Mouse (Mus musculus) liver, postnatal 0 days (tissue): ENCODE results near the gene Tmem54. TPM values are rescaled to one million over a fixed set of nuclear protein-coding genes. Genes with fewer than 3 reads are reported as not detected.

Experiments
- ATAC-seq: fragments of 200-750 bp; cut with Nextera tagmentation; 2 replicates; pipeline ENCODE4 v1.8.0; 2017; ENCODE audit warnings: mild to moderate bottlenecking, moderate library complexity
- DNase-seq: peaks from one replicate; pipeline ENCODE4 v3.0.0-alpha.2; 2016
- H3K27ac ChIP-seq: fragments of 300-500 bp; sonication (generic); 2 replicates; pipeline ENCODE4 v1.5.1; 2014; ENCODE audit warnings: antibody characterized with exemption, moderate library complexity, mild to moderate bottlenecking, low read depth
- H3K27me3 ChIP-seq: fragments of 300-500 bp; sonication (generic); 2 replicates; pipeline ENCODE4 v1.6.1; 2014; ENCODE audit warnings: low read length, control low read depth, mixed read lengths; ENCODE audit not compliant: insufficient read depth
- H3K36me3 ChIP-seq: fragments of 300-500 bp; sonication (generic); replicated peaks from 2 replicates; pipeline ENCODE4 v1.6.1; 2014; ENCODE audit warnings: mild to moderate bottlenecking, control low read depth, low read length, moderate library complexity, mixed read lengths; ENCODE audit not compliant: insufficient read depth
- H3K4me1 ChIP-seq: fragments of 300-500 bp; sonication (generic); 2 replicates; pipeline ENCODE4 v1.6.1; 2014; ENCODE audit warnings: antibody characterized with exemption, mild to moderate bottlenecking, control low read depth; ENCODE audit not compliant: insufficient read depth
- H3K4me2 ChIP-seq: fragments of 300-500 bp; sonication (generic); 2 replicates; pipeline ENCODE4 v1.6.1; 2014; ENCODE audit warnings: low read depth, mild to moderate bottlenecking, low read length, moderate library complexity, mixed read lengths
- H3K4me3 ChIP-seq: fragments of 300-500 bp; sonication (generic); 2 replicates; pipeline ENCODE4 v1.5.1; 2014; ENCODE audit warnings: low read depth, low read length
- H3K9ac ChIP-seq: fragments of 300-500 bp; sonication (generic); replicated peaks from 2 replicates; pipeline ENCODE4 v1.6.1; 2014; ENCODE audit warnings: mild to moderate bottlenecking, moderate library complexity
- H3K9me3 ChIP-seq: fragments of 300-500 bp; sonication (generic); 2 replicates; pipeline ENCODE4 v1.6.1; 2016; ENCODE audit warnings: mild to moderate bottlenecking, control low read depth, low read length, mixed read lengths
- CTCF ChIP-seq: sonication (generic); IDR thresholded peaks from 2 replicates; pipeline ENCODE4 v1.5.1; 2016; ENCODE audit warnings: antibody characterized with exemption, low read depth
- EP300 ChIP-seq: IDR thresholded peaks from 2 replicates; pipeline ENCODE4 v1.6.1; 2016; ENCODE audit warnings: antibody characterized with exemption, low read depth, mild to moderate bottlenecking
- WGBS: fragments of 180-500 bp; shearing (Covaris S2); extraction: QIAGEN DNeasy Blood & Tissue Kit; methylation state at CpG from one replicate; pipeline ENCODE4 v1.1.7; 2014; ENCODE audit not compliant: insufficient replicate concordance; 5-methylcytosine and 5-hydroxymethylcytosine counted together
- polyA plus RNA-seq: library from polyadenylated mRNA; unstranded; fragments of >200 nt; fragmentation: Nextera tagmentation; extraction: Ambion mirVana; gene quantifications from 2 replicates; pipeline ENCODE4 v1.2.1, GENCODE M21; 2015

The Tmem54 gene
- polyA plus RNA-seq, 1 experiment from 2014 or later: 0.26 TPM

- no peak overlapping the region for H3K9ac ChIP-seq
- DNase-seq (no peak), ATAC-seq (no peak)
- 8% methylated on average over 13 of the region's 13 CpGs for WGBS
- H3K4me3 ChIP-seq: no peak overlapping the region
- H3K27me3 ChIP-seq: peaks cover 68% of the 10 kb centered on the region
- TF ChIP-seq CTCF: no peak
- TF ChIP-seq EP300: no peak
- no peaks in the 10 kb centered on the region for H3K36me3 ChIP-seq
- peaks cover 7% of the 10 kb centered on the region; the same call in 1 of the 2 replicates for H3K4me1 ChIP-seq
- H3K27ac ChIP-seq: no peak overlapping the region
- H3K9me3 ChIP-seq: no peaks in the 10 kb centered on the region
- H3K4me2 ChIP-seq: no peak overlapping the region
Measured at GRCm38 (mm10) chr4:129124652-129125146, 19.4 kb downstream of the Tmem54 start.

- WGBS: 16% methylated on average over 19 of the region's 19 CpGs
- no peak; the same call in 1 of the 2 replicates for ATAC-seq
Measured at GRCm38 (mm10) chr4:129125736-129126451, 20.5 kb downstream of the Tmem54 start.

GRCm38 (mm10) chr4:129128582-129129338, 23.4 kb downstream of the Tmem54 start:
- H3K9ac ChIP-seq: no peak overlapping the region
- ATAC-seq: no peak
- H3K27ac ChIP-seq: no peak overlapping the region
- 58% methylated on average over 13 of the region's 13 CpGs for WGBS
- H3K27me3 ChIP-seq: peaks cover 34% of the 10 kb centered on the region
- H3K4me1 ChIP-seq: peaks cover 10% of the 10 kb centered on the region; the same call in 1 of the 2 replicates
- DNase-seq: no peak
- no peak overlapping the region for H3K4me3 ChIP-seq
- TF ChIP-seq EP300: no peak
- TF ChIP-seq CTCF: no peak
- no peak overlapping the region for H3K4me2 ChIP-seq
- H3K36me3 ChIP-seq: no peaks in the 10 kb centered on the region
- H3K9me3 ChIP-seq: no peaks in the 10 kb centered on the region

More at GRCm38 (mm10) chr4:129125736-129126451, 20.5 kb downstream of the Tmem54 start:
- no peaks in the 10 kb centered on the region for H3K9me3 ChIP-seq
- TF ChIP-seq EP300: no peak
- no peak overlapping the region for H3K9ac ChIP-seq
- no peak overlapping the region for H3K27ac ChIP-seq
- peaks cover 15% of the 10 kb centered on the region; the same call in 1 of the 2 replicates for H3K4me1 ChIP-seq
- H3K27me3 ChIP-seq: peaks cover 61% of the 10 kb centered on the region
- DNase-seq: no peak
- H3K36me3 ChIP-seq: no peaks in the 10 kb centered on the region
- H3K4me3 ChIP-seq: no peak overlapping the region
- H3K4me2 ChIP-seq: no peak overlapping the region

GRCm38 (mm10) chr4:129129387-129129786, 24.0 kb downstream of the Tmem54 start:
- WGBS: 53% methylated on average over 9 of the region's 9 CpGs
- no peaks in the 10 kb centered on the region for H3K36me3 ChIP-seq
- no peak overlapping the region for H3K27ac ChIP-seq
- H3K4me1 ChIP-seq: peaks cover 10% of the 10 kb centered on the region; the same call in 1 of the 2 replicates
- DNase-seq: no peak
- H3K27me3 ChIP-seq: peaks cover 31% of the 10 kb centered on the region
- H3K9ac ChIP-seq: no peak overlapping the region
- H3K9me3 ChIP-seq: no peaks in the 10 kb centered on the region
- H3K4me3 ChIP-seq: no peak overlapping the region
- ATAC-seq: no peak
- no peak overlapping the region for H3K4me2 ChIP-seq
- TF ChIP-seq CTCF: no peak
- TF ChIP-seq EP300: no peak

- peak; percentile 67 for DNase-seq
- TF ChIP-seq CTCF: peak; percentile 81
- TF ChIP-seq EP300: no peak
- WGBS: 3% methylated on average over 8 of the region's 8 CpGs
- peaks cover 12% of the 10 kb centered on the region; the same call in 1 of the 2 replicates for H3K4me1 ChIP-seq
- H3K9me3 ChIP-seq: no peaks in the 10 kb centered on the region
- H3K4me2 ChIP-seq: 0 out of 2 replicates have a peak overlapping the region, but pooled peaks have one; percentile 15
- H3K9ac ChIP-seq: no peak overlapping the region
- no peak overlapping the region for H3K27ac ChIP-seq
- H3K27me3 ChIP-seq: peaks cover 30% of the 10 kb centered on the region
- no peak overlapping the region for H3K4me3 ChIP-seq
- peak; percentile 40; the same call in 1 of the 2 replicates for ATAC-seq
- no peaks in the 10 kb centered on the region for H3K36me3 ChIP-seq
Measured at GRCm38 (mm10) chr4:129130149-129130548, 24.8 kb downstream of the Tmem54 start.

- ATAC-seq: no peak
- Histone ChIP-seq H3K27ac (no peak overlapping the region), H3K4me3 (no peak overlapping the region), H3K27me3 (peaks cover 30% of the 10 kb centered on the region), H3K4me1 (peaks cover 10% of the 10 kb centered on the region; the same call in 1 of the 2 replicates), H3K36me3 (no peaks in the 10 kb centered on the region), H3K4me2 (peak overlapping the region; percentile 15; the same call in 1 of the 2 replicates), H3K9me3 (no peaks in the 10 kb centered on the region), H3K9ac (no peak overlapping the region)
- WGBS: 5% methylated on average over 17 of the region's 17 CpGs
- DNase-seq: no peak
- no peak for TF ChIP-seq CTCF
- no peak for TF ChIP-seq EP300
Measured at GRCm38 (mm10) chr4:129130755-129131303, 25.5 kb downstream of the Tmem54 start.
